Mouse (Mus musculus) forelimb bud, embryonic 11.5 days (tissue): ENCODE measurements at regions not wholly inside any gene's neighbourhood (a gene's known extent, or its start where the extent isn't known, plus 50 kb on each side); places are given as distances from the start of the nearest gene placed in this dataset.

ENCODE experiments used
- DNase-seq: peaks from one replicate; pipeline ENCODE4 v3.0.0-alpha.2; 2012; ENCODE audit warnings: low read depth, low spot score

GRCm38 (mm10) chr17:89301325-89301724, 100.8 kb upstream of the Fshr start:
- no peak for DNase-seq

GRCm38 (mm10) chr17:89297277-89298002, 97.0 kb upstream of the Fshr start:
- no peak for DNase-seq

GRCm38 (mm10) chr17:89281321-89281720, 80.8 kb upstream of the Fshr start:
- DNase-seq: no peak

GRCm38 (mm10) chr17:89272141-89272540, 71.7 kb upstream of the Fshr start:
- no peak for DNase-seq

- DNase-seq: no peak
Measured at GRCm38 (mm10) chr17:89255687-89256086, 55.2 kb upstream of the Fshr start.

GRCm38 (mm10) chr17:89250811-89251210, 50.3 kb upstream of the Fshr start:
- DNase-seq: no peak
